Mouse (Mus musculus) c-Kit-positive CD71-negative TER-119-negative erythroid progenitor cells, embryonic 14.5 days (primary cell): Measurements from ENCODE around the gene Tmie.
"Not testable (repeated sequence)": the region's sequence is repeated elsewhere in the genome, so short reads cannot be mapped to it uniquely, and the experiment has no call there.

ENCODE experiments used
- DNase-seq: peaks from one replicate; pipeline ENCODE4 v3.0.0-alpha.2; 2013; ENCODE audit warnings: low read depth

The Tmie gene

DNA sequence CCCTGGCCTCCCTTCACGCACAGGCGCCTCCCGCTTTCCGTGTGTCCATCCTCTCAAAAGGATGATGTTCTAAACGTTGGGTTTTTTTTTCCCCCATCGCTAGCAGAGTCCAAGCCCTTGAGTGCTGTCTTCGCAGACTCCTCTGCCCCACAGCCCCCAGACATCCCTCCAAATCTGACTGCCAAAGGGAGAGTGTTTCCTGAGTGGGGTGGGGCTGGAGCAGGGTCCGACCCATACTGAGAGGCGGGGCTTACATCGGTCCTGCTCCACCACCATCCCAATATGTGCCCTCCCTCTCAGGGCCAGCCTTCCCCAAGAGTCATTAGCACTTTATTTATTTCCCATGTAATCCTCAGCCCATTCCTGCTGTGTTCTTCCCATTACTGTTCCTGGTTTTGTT is 45.0 kb downstream of the Tmie start:
- no peak for DNase-seq

- no peak for DNase-seq
These were observed 45.5 kb downstream of the Tmie start, which contains the start of gene Prss45 for GRCm38 (mm10) chr9:110834411-110834810. TSS of gene Prss45 (plus strand) at chr9:110834588.

- no peak for DNase-seq
These were observed 46.9 kb downstream of the Tmie start for GRCm38 (mm10) chr9:110833021-110833420.

DNA sequence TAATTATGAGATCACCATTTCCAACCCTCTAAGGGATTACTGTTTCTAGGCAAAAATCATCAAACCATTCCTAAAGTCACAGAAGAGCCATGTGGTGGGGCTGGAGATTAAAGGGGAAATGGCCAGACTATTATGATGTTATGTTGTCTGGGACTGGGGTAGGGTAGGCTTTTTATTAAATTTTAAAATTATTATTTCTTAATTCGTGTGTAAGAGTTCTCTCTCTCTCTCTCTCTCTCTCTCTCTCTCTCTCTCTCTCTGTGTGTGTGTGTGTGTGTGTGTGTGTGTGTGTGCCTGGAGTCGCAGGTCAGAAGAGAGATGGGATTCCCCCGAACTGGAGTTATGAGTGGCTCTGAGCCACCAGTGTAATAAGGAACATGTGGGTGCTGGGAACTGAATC is 53.5 kb downstream of the Tmie start, which contains the start of gene Prss43:
TSS of gene Prss43 (plus strand) at position 301 of the 400 bp plus-strand sequence.
- no peak for DNase-seq

DNA sequence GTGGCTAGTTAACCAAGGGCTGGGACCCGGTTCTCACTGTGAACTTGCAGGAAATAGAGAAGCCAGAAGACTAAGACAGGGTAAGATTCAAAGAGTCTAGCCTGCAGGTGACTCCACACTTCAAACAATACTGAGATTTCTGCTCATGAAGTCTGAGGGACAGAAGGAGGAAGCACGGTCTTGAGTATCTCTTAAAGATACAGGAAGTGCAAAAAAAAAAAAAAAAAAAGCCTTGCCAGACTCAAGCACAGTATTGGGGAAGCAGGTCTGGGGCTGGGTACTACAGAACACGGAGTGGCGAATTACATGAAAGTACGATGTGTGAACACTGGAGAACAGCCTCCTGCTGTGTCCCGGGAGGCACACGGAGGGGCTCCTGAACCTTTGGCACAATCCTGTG is 54.1 kb downstream of the Tmie start:
- DNase-seq, result no peak

GRCm38 (mm10) chr9:110825426-110825825 is 54.5 kb downstream of the Tmie start:
- no peak for DNase-seq

DNA sequence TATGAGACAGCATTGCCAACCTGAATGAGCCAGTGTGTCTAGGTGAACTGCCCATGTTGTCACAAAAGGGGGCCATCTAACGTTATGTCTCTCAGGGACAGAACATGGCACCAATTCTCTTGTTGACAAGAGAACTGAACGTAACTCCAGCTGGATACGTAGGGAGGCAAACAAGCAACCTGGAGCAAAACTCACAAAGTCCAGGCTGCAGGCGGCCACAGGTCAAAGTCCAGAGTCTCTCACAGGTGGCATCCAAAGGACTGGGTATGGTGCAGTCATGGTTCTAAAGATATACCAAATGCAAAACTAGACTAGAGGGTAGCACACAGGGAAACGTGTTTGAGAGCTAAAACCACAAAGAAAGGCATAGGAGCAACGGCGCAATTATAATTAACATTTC is 58.5 kb downstream of the Tmie start:
- no peak for DNase-seq

GRCm38 (mm10) chr9:110820546-110820945 is 59.4 kb downstream of the Tmie start:
- not testable (repeated sequence) for DNase-seq
